Mouse (Mus musculus): ENCODE measurements around the gene Gm10134. TPM values are rescaled to one million over a fixed set of nuclear protein-coding genes. Genes with fewer than 3 reads are reported as not detected.

Gene Gm10134
- not detected in 4 replicates for total RNA-seq (2023)

GRCm38 (mm10) chr2:28505795-28506194, at the start of gene Gm10134:
Gm10134 (plus strand) TSS chr2:28506095.

GRCm38 (mm10) chr2:28465836-28466518, 39.9 kb upstream of the Gm10134 start, which contains the start of gene 1700007K13Rik:
1700007K13Rik (minus strand) TSS chr2:28466332.

GRCm38 (mm10) chr2:28467860-28468485, 37.9 kb upstream of the Gm10134 start, which contains the start of gene Mrps2:
Mrps2 (plus strand) TSS chr2:28468066.

GRCm38 (mm10) chr2:28496671-28497070, 9.2 kb upstream of the Gm10134 start, which contains the start of gene Gbgt1:
Gbgt1 (plus strand) TSS chr2:28496891.

GRCm38 (mm10) chr2:28512798-28513401, 7.0 kb downstream of the Gm10134 start, which contains the start of gene Ralgds:
Ralgds (plus strand) TSS chr2:28513125.

Other genes with a start within 250 kb of the Gm10134 start
- gene Ppp1r26, start 59.3 kb upstream of the Gm10134 start, total RNA-seq (2023), result 0.09 TPM in 1 of 4 replicates, not detected in the others
- gene 1700007K13Rik, start 39.8 kb upstream of the Gm10134 start, total RNA-seq (2023), result not detected in 4 replicates
- gene Mrps2, start 38.0 kb upstream of the Gm10134 start, total RNA-seq (2023), result 19.0 to 22.6 TPM (median 20.9 TPM) in 4 replicates
- gene Gbgt1, start 9.2 kb upstream of the Gm10134 start, total RNA-seq (2023), result 1.1 to 1.3 TPM in 2 of 4 replicates, not detected in the others
- 197 to 205 TPM (median 200 TPM) in 4 replicates for gene Ralgds, start 7.0 kb downstream of the Gm10134 start, total RNA-seq (2023)
- gene Cel, start 57.3 kb downstream of the Gm10134 start, total RNA-seq (2023), result 0.34 to 0.45 TPM in 2 of 4 replicates, not detected in the others
- 26.6 to 32.6 TPM (median 31.6 TPM) in 4 replicates for gene Gtf3c5, start 77.7 kb downstream of the Gm10134 start, total RNA-seq (2023)
- not detected in 4 replicates for gene Gfi1b, start 115.9 kb downstream of the Gm10134 start, total RNA-seq (2023)
- 52.9 to 58.6 TPM (median 56.0 TPM) in 4 replicates for gene Tsc1, start 135.1 kb downstream of the Gm10134 start, total RNA-seq (2023)
- 1.3 to 3.1 TPM (median 2.2 TPM) in 4 replicates for gene Spaca9, start 193.6 kb downstream of the Gm10134 start, total RNA-seq (2023)
- 0.49 to 2.4 TPM in 2 of 4 replicates, not detected in the others for gene Ak8, start 194.1 kb downstream of the Gm10134 start, total RNA-seq (2023)